In genomic region chr4:65946021-65946420, GRCm38 (mm10) we compare ENCODE assay signal across 35 mouse cellular contexts.
"Had no signal": no experiment of that assay in that cellular context is flagged by ENCODE, and none has a peak within 500 bp of the region (broad histone marks: within the 10 kb centered on the region; RNA-seq: fewer than 3 reads in every experiment).

No protein-coding gene starts in this region.

- H3K4me2 ChIP-seq: heart, embryonic 11.5 days; heart, embryonic 12.5 days; heart, embryonic 13.5 days; heart, embryonic 15.5 days; hindbrain, embryonic 12.5 days; hindbrain, embryonic 13.5 days; hindbrain, embryonic 14.5 days; hindbrain, embryonic 15.5 days; intestine, embryonic 15.5 days; kidney, embryonic 15.5 days had no signal

- H3K4me3 ChIP-seq: heart, embryonic 12.5 days; heart, embryonic 13.5 days; heart, embryonic 15.5 days; hindbrain, embryonic 10.5 days; hindbrain, embryonic 12.5 days; hindbrain, embryonic 13.5 days; hindbrain, embryonic 15.5 days; intestine, embryonic 15.5 days; kidney, embryonic 15.5 days; layer of hippocampus, adult 2 months; left cerebral cortex, adult 2 months had no signal

- H3K4me1 ChIP-seq: heart, embryonic 12.5 days; heart, embryonic 13.5 days; heart, embryonic 15.5 days; hindbrain, embryonic 10.5 days; hindbrain, embryonic 12.5 days; hindbrain, embryonic 13.5 days; hindbrain, embryonic 15.5 days; intestine, embryonic 15.5 days; kidney, embryonic 15.5 days had no signal

- H3K9ac ChIP-seq: heart, embryonic 12.5 days; heart, embryonic 13.5 days; heart, embryonic 15.5 days; hindbrain, embryonic 12.5 days; hindbrain, embryonic 13.5 days; hindbrain, embryonic 14.5 days; hindbrain, embryonic 15.5 days; intestine, embryonic 15.5 days; kidney, embryonic 15.5 days had no signal

- H3K27ac ChIP-seq: heart, embryonic 13.5 days; heart, embryonic 15.5 days; hindbrain, embryonic 10.5 days; hindbrain, embryonic 12.5 days; hindbrain, embryonic 13.5 days; hindbrain, embryonic 14.5 days; hindbrain, embryonic 15.5 days; hindbrain, postnatal 0 days; intestine, embryonic 15.5 days; kidney, embryonic 15.5 days; kidney, postnatal 0 days; layer of hippocampus, adult 2 months; left cerebral cortex, adult 2 months had no signal

- H3K27me3 ChIP-seq: heart, embryonic 12.5 days; heart, embryonic 13.5 days; heart, embryonic 15.5 days; hindbrain, embryonic 12.5 days; hindbrain, embryonic 13.5 days; hindbrain, embryonic 15.5 days; intestine, embryonic 15.5 days; kidney, embryonic 15.5 days had no signal

- H3K9me3 ChIP-seq: heart, embryonic 12.5 days; heart, embryonic 13.5 days; heart, embryonic 15.5 days; hindbrain, embryonic 10.5 days; hindbrain, embryonic 12.5 days; hindbrain, embryonic 13.5 days; hindbrain, embryonic 15.5 days; intestine, embryonic 15.5 days; kidney, embryonic 15.5 days had no signal

- ATAC-seq: hindbrain, embryonic 16.5 days; hindbrain, postnatal 0 days; inflammation-experienced regulatory T-cells, adult 6 months; intestine, embryonic 15.5 days; intestine, embryonic 16.5 days; intestine, postnatal 0 days had no signal

- DNase-seq: heart, postnatal 10 days; heart, postnatal 14 days; heart, postnatal 36 days; heart, postnatal 4 days; kidney, adult 11 months; kidney, adult 18-20 months; kidney, adult 2 months; kidney, adult 8-10 months; kidney, adult 9 months; kidney, postnatal 10 days; kidney, postnatal 14 days; kidney, postnatal 25 days; kidney, postnatal 36 days; kidney, postnatal 4 days; layer of hippocampus, adult 9-11 months; layer of hippocampus, postnatal 36 days had no signal

- H3K36me3 ChIP-seq: heart, embryonic 12.5 days; heart, embryonic 13.5 days; heart, embryonic 15.5 days; hindbrain, embryonic 10.5 days; hindbrain, embryonic 12.5 days; hindbrain, embryonic 13.5 days; hindbrain, embryonic 15.5 days; intestine, embryonic 15.5 days; kidney, embryonic 15.5 days had no signal
